Mouse (Mus musculus) CH12.LX (cell line): ENCODE results near the gene P2ry14. TPM values are rescaled to one million over a fixed set of nuclear protein-coding genes. Genes with fewer than 3 reads are reported as not detected.

ENCODE experiments used
- DNase-seq: peaks from one replicate; pipeline ENCODE4 v3.0.0-alpha.2; 2013; ENCODE audit errors: extremely low read depth
- H3K27ac ChIP-seq: 2 replicates; pipeline ENCODE4 v1.5.1; 2012; ENCODE audit warnings: low read depth, mild to moderate bottlenecking, control low read depth, moderate library complexity; ENCODE audit not compliant: insufficient read depth
- H3K27me3 ChIP-seq: replicated peaks from 2 replicates; pipeline ENCODE3; 2012; ENCODE audit warnings: inconsistent platforms
- H3K36me3 ChIP-seq, 2 experiments: replicated peaks in 1 of 2; 2 replicates each; pipeline versions ENCODE3 to v1.6.1; 2012; ENCODE audit warnings: inconsistent platforms in 1 of 2, low read length in 1 of 2, mild to moderate bottlenecking in 1 of 2, mixed read lengths in 1 of 2, moderate library complexity in 1 of 2; ENCODE audit not compliant: control insufficient read depth in 1 of 2, insufficient read depth in 1 of 2
- H3K4me1 ChIP-seq, 2 experiments: 2 replicates each; pipeline ENCODE4 v1.6.1; 2012; ENCODE audit warnings: inconsistent platforms in 1 of 2, moderate library complexity in 1 of 2; ENCODE audit not compliant: insufficient read depth in 2 of 2, control insufficient read depth in 1 of 2
- H3K4me2 ChIP-seq: 2 replicates; pipeline ENCODE4 v1.6.1; 2012; ENCODE audit warnings: low read depth, mild to moderate bottlenecking, control low read depth; ENCODE audit not compliant: poor library complexity, insufficient read depth, severe bottlenecking
- H3K4me3 ChIP-seq, 3 experiments: fragments of 150-350 bp in 1 of 3; sonication (generic) in 1 of 3; replicated peaks in 1 of 3; 2 replicates each; pipeline versions ENCODE3 to v1.5.1; 2011 to 2012; ENCODE audit warnings: low read depth in 2 of 3, low read length in 2 of 3, mild to moderate bottlenecking in 2 of 3, moderate library complexity in 2 of 3, control low read depth in 1 of 3, improper control_type of control experiment in 1 of 3, inconsistent platforms in 1 of 3, mixed read lengths in 1 of 3; ENCODE audit not compliant: poor library complexity in 1 of 3
- H3K79me2 ChIP-seq: replicated peaks from 2 replicates; pipeline ENCODE4 v1.6.1; 2012; ENCODE audit warnings: mild to moderate bottlenecking, moderate library complexity; ENCODE audit not compliant: control insufficient read depth, poor library complexity, insufficient read depth, severe bottlenecking; ENCODE audit errors: extremely low read depth
- H3K9ac ChIP-seq: 2 replicates; pipeline ENCODE4 v1.6.1; 2012; ENCODE audit warnings: low read depth, mild to moderate bottlenecking, control low read depth, moderate library complexity; ENCODE audit not compliant: insufficient read depth
- H3K9me3 ChIP-seq: replicated peaks from 2 replicates; pipeline ENCODE3; 2012; ENCODE audit warnings: low read length, inconsistent platforms, mixed read lengths
- CHD1 ChIP-seq: IDR thresholded peaks from 2 replicates; pipeline ENCODE4 v1.6.1; 2012; ENCODE audit warnings: low read depth, low read length, improper control_type of control experiment, inconsistent platforms
- CTCF ChIP-seq, 2 experiments: IDR thresholded peaks in 1 of 2; conservative IDR thresholded peaks in 1 of 2; 2 replicates each; pipeline ENCODE4 v1.5.1; 2011 to 2012; ENCODE audit warnings: low read depth in 2 of 2, low read length in 2 of 2, improper control_type of control experiment in 1 of 2, inconsistent platforms in 1 of 2, mild to moderate bottlenecking in 1 of 2, moderate library complexity in 1 of 2
- ELF1 ChIP-seq: IDR thresholded peaks from 2 replicates; pipeline ENCODE4 v1.6.1; 2014; ENCODE audit warnings: low read depth, mild to moderate bottlenecking, inconsistent platforms, low read length, improper control_type of control experiment
- ETS1 ChIP-seq: conservative IDR thresholded peaks from 2 replicates; pipeline ENCODE4 v1.6.1; 2012; ENCODE audit warnings: low read depth, mild to moderate bottlenecking, inconsistent platforms, low read length, improper control_type of control experiment, moderate library complexity
- IRF4 ChIP-seq: IDR thresholded peaks from 2 replicates; pipeline ENCODE4 v1.6.1; 2014; ENCODE audit warnings: low read depth, mild to moderate bottlenecking, inconsistent platforms, low read length, improper control_type of control experiment
- JUN ChIP-seq: IDR thresholded peaks from 2 replicates; pipeline ENCODE4 v1.6.1; 2011; ENCODE audit warnings: low read depth, mild to moderate bottlenecking, low read length, improper control_type of control experiment, moderate library complexity; ENCODE audit not compliant: insufficient read depth
- KAT2A ChIP-seq: IDR thresholded peaks from 2 replicates; pipeline ENCODE4 v1.6.1; 2012; ENCODE audit warnings: low read length, improper control_type of control experiment, inconsistent platforms; ENCODE audit not compliant: insufficient replicate concordance
- MAX ChIP-seq: IDR thresholded peaks from 2 replicates; pipeline ENCODE4 v1.6.1; 2011; ENCODE audit warnings: low read length, improper control_type of control experiment
- MAZ ChIP-seq: IDR thresholded peaks from 2 replicates; pipeline ENCODE4 v1.6.1; 2012; ENCODE audit warnings: low read depth, mild to moderate bottlenecking, inconsistent platforms, low read length, improper control_type of control experiment, moderate library complexity
- MEF2A ChIP-seq: IDR thresholded peaks from 2 replicates; pipeline ENCODE4 v1.6.1; 2014; ENCODE audit warnings: low read depth, mild to moderate bottlenecking, inconsistent platforms, low read length, improper control_type of control experiment, borderline replicate concordance
- MXI1 ChIP-seq: IDR thresholded peaks from 2 replicates; pipeline ENCODE4 v1.6.1; 2011; ENCODE audit warnings: mild to moderate bottlenecking, low read depth, low read length, improper control_type of control experiment
- PAX5 ChIP-seq: IDR thresholded peaks from 2 replicates; pipeline ENCODE4 v1.6.1; 2012; ENCODE audit warnings: low read length, inconsistent platforms, mixed read lengths
- POLR2A ChIP-seq: IDR thresholded peaks from 2 replicates; pipeline ENCODE4 v1.6.1; 2011; ENCODE audit warnings: low read depth, mild to moderate bottlenecking, improper control_type of control experiment, low read length
- POLR2AphosphoS2 ChIP-seq: IDR thresholded peaks from 2 replicates; pipeline ENCODE4 v1.6.1; 2011; ENCODE audit warnings: low read depth, low read length, improper control_type of control experiment
- RCOR1 ChIP-seq: conservative IDR thresholded peaks from 2 replicates; pipeline ENCODE4 v1.6.1; 2012; ENCODE audit warnings: low read depth, mild to moderate bottlenecking, inconsistent platforms, low read length, improper control_type of control experiment
- SIN3A ChIP-seq: IDR thresholded peaks from 2 replicates; pipeline ENCODE4 v1.6.1; 2012; ENCODE audit warnings: low read length, improper control_type of control experiment, inconsistent platforms
- TBP ChIP-seq: conservative IDR thresholded peaks from 2 replicates; pipeline ENCODE4 v1.6.1; 2011; ENCODE audit warnings: low read depth, low read length, improper control_type of control experiment
- UBTF ChIP-seq: IDR thresholded peaks from 2 replicates; pipeline ENCODE4 v1.6.1; 2012; ENCODE audit warnings: low read depth, mild to moderate bottlenecking, inconsistent platforms, low read length, improper control_type of control experiment, moderate library complexity
- USF2 ChIP-seq: conservative IDR thresholded peaks from 2 replicates; pipeline ENCODE4 v1.6.1; 2011; ENCODE audit warnings: low read depth, low read length, improper control_type of control experiment
- ZC3H11A ChIP-seq: IDR thresholded peaks from 2 replicates; pipeline ENCODE4 v1.6.1; 2012; ENCODE audit warnings: low read depth, mild to moderate bottlenecking, inconsistent platforms, low read length, improper control_type of control experiment
- ZKSCAN1 ChIP-seq: IDR thresholded peaks from 2 replicates; pipeline ENCODE4 v1.6.1; 2012; ENCODE audit warnings: low read depth, inconsistent platforms, low read length, improper control_type of control experiment, borderline replicate concordance
- ZMIZ1 ChIP-seq: IDR thresholded peaks from 2 replicates; pipeline ENCODE4 v1.6.1; 2012; ENCODE audit warnings: low read depth, mild to moderate bottlenecking, inconsistent platforms, low read length, improper control_type of control experiment
- dilution Hi-C: fragments of 300-500 bp; cut with MboI; formaldehyde crosslinking; loops from 2 replicates; pipeline ENCODE4 v1.14.3; 2020; ENCODE audit warnings: low sequenced_read_pairs; ENCODE audit not compliant: extremely low pct_unique_long_range_greater_than_20kb, extremely low pct_ligation_motif_present
- in situ Hi-C: fragments of 300-500 bp; cut with MboI; formaldehyde crosslinking; loops from 3 replicates; pipeline ENCODE4 v1.14.3; 2019; ENCODE audit warnings: low sequenced_read_pairs, low pct_ligation_motif_present, low pct_unique_long_range_greater_than_20kb, mixed read lengths
- polyA plus RNA-seq: library from polyadenylated mRNA; unstranded; fragments of >175 nt; gene quantifications from 2 replicates; pipeline ENCODE4 v1.2.1, GENCODE M21; 2012; ENCODE audit warnings: low read depth; ENCODE audit not compliant: insufficient read length
- total RNA-seq, 2 experiments: library from RNA; depleted of rRNA; stranded (reverse); fragments of 300-350 nt in 1 of 2; fragments of >200 nt in 1 of 2; gene quantifications; 2 replicates each; pipeline ENCODE4 v1.2.3; 2012 to 2014

P2ry14 gene
- total and polyA plus RNA-seq, 3 experiments, result 0.20 to 0.34 (median 0.24) TPM

DNA sequence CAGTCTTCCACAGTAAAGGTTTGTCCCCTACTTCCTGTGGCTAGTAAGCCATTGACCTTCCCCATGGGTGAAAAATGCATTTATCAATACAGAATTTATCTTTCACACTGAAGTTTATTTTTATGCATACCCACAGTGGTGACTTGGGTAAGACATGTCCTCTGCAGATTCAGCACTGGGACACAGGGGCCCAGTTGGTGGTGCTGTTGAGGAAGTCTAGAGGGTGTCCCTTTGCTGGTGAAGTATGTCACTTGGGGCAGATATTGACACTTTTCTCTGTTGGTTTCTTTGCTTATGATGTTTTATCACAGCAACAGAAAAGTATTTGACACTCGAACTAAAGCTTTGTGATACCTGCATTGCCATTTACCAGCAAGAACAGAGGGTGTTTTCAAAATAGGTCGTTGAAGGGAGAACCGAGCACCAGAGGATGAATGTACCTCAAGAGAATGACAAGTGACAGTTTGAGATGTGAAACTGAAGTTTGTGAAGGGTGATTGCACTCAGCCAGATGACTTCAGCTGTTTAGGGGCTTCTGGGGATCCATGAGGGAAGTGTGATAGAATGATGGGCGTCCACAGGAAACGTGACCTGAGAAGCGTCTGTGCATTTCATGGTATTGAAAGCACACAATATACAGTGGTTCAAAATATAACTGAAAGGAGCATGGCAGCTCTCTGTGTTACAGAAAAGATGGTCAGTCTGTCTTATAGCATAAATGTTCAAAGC, 21.2 kb upstream of the P2ry14 start (continued):
- TF ChIP-seq RCOR1 (no peak), ETS1 (peak; percentile 29; the same call in 1 of the 2 replicates), JUN (no peak), MAZ (no peak), MEF2A (no peak)

DNA sequence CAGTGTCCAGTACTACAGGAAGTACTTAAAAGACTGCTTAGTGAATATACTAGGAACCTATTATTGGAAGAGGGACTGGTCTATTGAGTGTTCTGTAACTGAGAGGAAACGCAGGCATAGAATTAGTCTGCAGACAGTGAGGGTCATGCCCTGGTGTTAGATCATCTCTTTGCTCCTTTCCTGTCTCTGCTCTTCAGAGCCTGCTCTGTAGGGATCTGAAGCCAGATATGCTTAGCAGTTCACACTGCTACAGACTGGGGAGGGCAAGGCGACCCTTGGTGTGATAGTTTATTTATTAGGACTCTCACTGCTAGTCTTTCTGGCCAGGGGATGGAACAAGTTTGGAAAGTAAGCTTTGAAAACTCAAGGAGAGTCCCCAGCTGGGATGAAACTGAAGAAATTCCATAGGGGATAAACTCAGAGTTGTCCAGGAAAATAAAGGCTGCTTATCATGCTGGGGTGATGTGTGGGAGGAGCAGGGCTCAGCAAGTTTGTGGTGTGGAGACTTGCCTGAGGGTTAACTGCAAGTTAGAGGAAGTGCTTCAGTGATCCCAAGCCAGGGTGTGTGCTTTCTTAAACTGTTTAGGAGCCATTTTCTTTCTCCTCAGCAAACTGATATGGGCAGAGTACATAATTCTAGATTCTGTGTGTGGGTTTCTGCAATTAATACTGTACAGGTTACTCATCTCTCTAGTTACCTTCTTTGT, 16.7 kb upstream of the P2ry14 start:
- Histone ChIP-seq H3K27ac (no peak overlapping the region), H3K4me1 (peaks cover 0 to 16% of the 10 kb centered on the region in 2 experiments; a peak in 2 of 4 replicates), H3K4me3 (no peak overlapping the region), H3K36me3 (no peaks in the 10 kb centered on the region), H3K9ac (no peak overlapping the region), H3K79me2 (no peaks in the 10 kb centered on the region), H3K9me3 (no peaks in the 10 kb centered on the region), H3K27me3 (no peaks in the 10 kb centered on the region), H3K4me2 (no peak overlapping the region)
- no peak for DNase-seq
- dilution Hi-C loops (no loop called here), in situ Hi-C loops (loop anchor here (5.0 to 25.0 kb wide), 2 partner anchors 93 to 567 kb away; partner anchors contain the start of gene Gm5538)
- TF ChIP-seq TBP (no peak), SIN3A (no peak), POLR2A (no peak), ZKSCAN1 (no peak), KAT2A (no peak), PAX5 (no peak), MAZ (no peak), ETS1 (no peak), IRF4 (no peak), MAX (no peak), JUN (no peak), USF2 (no peak), MXI1 (no peak), CTCF (conservative IDR thresholded peaks at IDR 0.05 in 1 of 2, IDR thresholded peaks at IDR 0.05 in 1 of 2; ENCODE audit: low read depth in 2 of 2, low read length in 2 of 2) (no peak), POLR2AphosphoS2 (no peak), CHD1 (no peak), ZMIZ1 (no peak), ELF1 (no peak), ZC3H11A (no peak), UBTF (no peak)
